Mouse (Mus musculus) lung, adult 2 months (tissue): ENCODE measurements at regions not wholly inside any gene's neighbourhood (a gene's known extent, or its start where the extent isn't known, plus 50 kb on each side); places are given as distances from the start of the nearest gene placed in this dataset.

Source experiments
- CTCF ChIP-seq: fragments of 200-500 bp; IDR thresholded peaks from 2 replicates; pipeline ENCODE4 v1.5.1; 2011; ENCODE audit warnings: mild to moderate bottlenecking, low read length, control low read depth; ENCODE audit not compliant: insufficient read depth
- POLR2A ChIP-seq: fragments of 200-500 bp; IDR thresholded peaks from 2 replicates; pipeline ENCODE4 v1.6.1; 2011; ENCODE audit warnings: low read depth, mild to moderate bottlenecking, control low read depth, low read length, borderline replicate concordance; ENCODE audit errors: extremely low read depth

- TF ChIP-seq POLR2A = no peak
- TF ChIP-seq CTCF = no peak
Observed at GRCm38 (mm10) chr10:17476720-17477119, 246.3 kb upstream of the Cited2 start.
